Mouse (Mus musculus) stomach, postnatal 0 days (tissue): ENCODE measurements around the gene Trpm3.
A peak's percentile ranks its signal among the peaks of the same experiment; 100 is the strongest.

Experiments
- CTCF ChIP-seq: IDR thresholded peaks from 2 replicates; pipeline ENCODE4 v1.5.1; 2016; ENCODE audit warnings: antibody characterized with exemption, low read depth, mild to moderate bottlenecking, moderate library complexity
- EP300 ChIP-seq: optimal IDR thresholded peaks from 2 replicates; pipeline ENCODE3; 2016; ENCODE audit warnings: antibody characterized with exemption

- TF ChIP-seq CTCF (0 out of 2 replicates have a peak, but pooled peaks have one; percentile 7), EP300 (no peak)
Measured at GRCm38 (mm10) chr19:23024821-23025220, 886.0 kb downstream of the Trpm3 start.
